Mouse (Mus musculus) forebrain, embryonic 15.5 days (tissue): ENCODE data around the gene Dhx34. TPM values are rescaled to one million over a fixed set of nuclear protein-coding genes. Genes with fewer than 3 reads are reported as not detected.
A peak's percentile ranks its signal among the peaks of the same experiment; 100 is the strongest.

Experiments used
- ATAC-seq: fragments of 200-750 bp; cut with Nextera tagmentation; replicated peaks from 2 replicates; pipeline ENCODE4 v1.8.0; 2017; ENCODE audit warnings: mild to moderate bottlenecking, moderate TSS enrichment, moderate library complexity
- H3K27ac ChIP-seq: fragments of 300-500 bp; sonication (generic); replicated peaks from 2 replicates; pipeline ENCODE4 v1.5.1; 2015; ENCODE audit warnings: mild to moderate bottlenecking, inconsistent platforms
- H3K27me3 ChIP-seq: fragments of 300-500 bp; sonication (generic); 2 replicates; pipeline ENCODE4 v1.6.1; 2015; ENCODE audit warnings: inconsistent platforms
- H3K36me3 ChIP-seq: fragments of 300-500 bp; sonication (generic); 2 replicates; pipeline ENCODE4 v1.6.1; 2015; ENCODE audit warnings: mild to moderate bottlenecking, inconsistent platforms
- H3K4me1 ChIP-seq: fragments of 300-500 bp; sonication (generic); 2 replicates; pipeline ENCODE4 v1.6.1; 2015; ENCODE audit warnings: inconsistent platforms
- H3K4me2 ChIP-seq: fragments of 300-500 bp; sonication (generic); replicated peaks from 2 replicates; pipeline ENCODE4 v1.6.1; 2015; ENCODE audit warnings: mild to moderate bottlenecking, inconsistent platforms
- H3K4me3 ChIP-seq: fragments of 300-500 bp; sonication (generic); 2 replicates; pipeline ENCODE4 v1.5.1; 2015; ENCODE audit warnings: mild to moderate bottlenecking, inconsistent platforms
- H3K9ac ChIP-seq: fragments of 300-500 bp; sonication (generic); replicated peaks from 2 replicates; pipeline ENCODE4 v1.6.1; 2015; ENCODE audit warnings: mild to moderate bottlenecking, inconsistent platforms
- H3K9me3 ChIP-seq: fragments of 300-500 bp; sonication (generic); 2 replicates; pipeline ENCODE4 v1.6.1; 2016; ENCODE audit warnings: inconsistent platforms
- WGBS: fragments of 180-500 bp; shearing (Covaris S2); methylation state at CpG from one replicate; pipeline ENCODE4 v1.1.7; 2015; ENCODE audit warnings: mixed read lengths; 5-methylcytosine and 5-hydroxymethylcytosine counted together
- polyA plus RNA-seq: library from polyadenylated mRNA; unstranded; fragments of >200 nt; fragmentation: Nextera tagmentation; extraction: Ambion mirVana; gene quantifications from 2 replicates; pipeline ENCODE4 v1.2.1, GENCODE M21; 2015

Dhx34 gene
- polyA plus RNA-seq, 1 experiment from 2014 or later: 15.3 TPM

DNA sequence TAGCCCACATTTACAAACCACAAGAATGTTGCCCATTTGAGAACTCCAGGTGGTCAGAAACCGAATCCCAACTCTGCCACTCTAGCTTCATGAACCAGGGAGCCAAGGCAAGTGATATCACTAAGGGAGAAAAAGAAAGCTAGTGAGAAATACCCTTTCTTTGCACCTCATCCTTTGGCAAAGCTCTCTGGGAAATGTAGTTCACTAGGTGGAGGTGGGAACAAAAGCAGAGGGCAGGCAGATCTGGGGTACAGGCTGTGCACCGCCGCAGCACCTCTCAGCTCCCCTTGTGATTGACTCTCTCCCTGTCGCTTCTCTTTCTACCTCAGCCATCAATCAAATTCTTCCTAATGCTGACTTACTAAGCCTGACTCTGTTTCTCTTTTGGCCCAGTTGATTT is 43.7 kb downstream of the Dhx34 start:
- H3K36me3 ChIP-seq: peaks cover 30% of the 10 kb centered on the region
- peaks cover 31% of the 10 kb centered on the region for H3K4me1 ChIP-seq
- no peak overlapping the region for H3K9ac ChIP-seq

DNA sequence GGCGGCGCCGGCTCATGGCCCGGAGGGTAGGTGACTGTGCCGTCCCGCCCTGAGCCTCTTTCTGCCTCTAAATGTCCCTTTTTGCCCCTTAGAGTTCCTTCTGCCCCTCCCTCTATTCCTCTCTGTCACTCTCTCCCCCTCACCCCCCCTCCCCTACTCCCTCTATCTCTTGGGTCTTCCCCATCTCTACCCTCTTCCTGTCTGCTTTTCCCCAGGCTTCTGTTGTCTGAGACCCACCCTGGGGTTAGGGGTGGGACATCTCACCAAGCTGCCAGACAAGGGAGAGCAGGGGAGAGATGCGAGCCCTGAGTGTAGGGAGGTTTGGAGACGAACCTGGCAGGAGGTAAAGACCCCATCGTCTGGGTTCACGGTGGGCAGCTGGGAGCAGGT is 46.3 kb downstream of the Dhx34 start:
- peak; percentile 59 for ATAC-seq
- H3K27ac ChIP-seq: peak overlapping the region; percentile 80
- WGBS: under 1% methylated on average over 10 of the region's 10 CpGs
- H3K4me3 ChIP-seq: peak overlapping the region; percentile 87
- H3K4me1 ChIP-seq: peaks cover 41% of the 10 kb centered on the region
- H3K36me3 ChIP-seq: peaks cover 22% of the 10 kb centered on the region
- H3K9me3 ChIP-seq: no peaks in the 10 kb centered on the region
- peak overlapping the region; percentile 90 for H3K9ac ChIP-seq
- no peaks in the 10 kb centered on the region for H3K27me3 ChIP-seq
- H3K4me2 ChIP-seq: peak overlapping the region; percentile 69

More for the DNA sequence above, 43.7 kb downstream of the Dhx34 start:
- no peak for ATAC-seq
- Histone ChIP-seq H3K4me3 (no peak overlapping the region), H3K9me3 (no peaks in the 10 kb centered on the region), H3K27me3 (no peaks in the 10 kb centered on the region), H3K27ac (no peak overlapping the region), H3K4me2 (no peak overlapping the region)
- WGBS: 80% methylated on average over 4 of the region's 4 CpGs

DNA sequence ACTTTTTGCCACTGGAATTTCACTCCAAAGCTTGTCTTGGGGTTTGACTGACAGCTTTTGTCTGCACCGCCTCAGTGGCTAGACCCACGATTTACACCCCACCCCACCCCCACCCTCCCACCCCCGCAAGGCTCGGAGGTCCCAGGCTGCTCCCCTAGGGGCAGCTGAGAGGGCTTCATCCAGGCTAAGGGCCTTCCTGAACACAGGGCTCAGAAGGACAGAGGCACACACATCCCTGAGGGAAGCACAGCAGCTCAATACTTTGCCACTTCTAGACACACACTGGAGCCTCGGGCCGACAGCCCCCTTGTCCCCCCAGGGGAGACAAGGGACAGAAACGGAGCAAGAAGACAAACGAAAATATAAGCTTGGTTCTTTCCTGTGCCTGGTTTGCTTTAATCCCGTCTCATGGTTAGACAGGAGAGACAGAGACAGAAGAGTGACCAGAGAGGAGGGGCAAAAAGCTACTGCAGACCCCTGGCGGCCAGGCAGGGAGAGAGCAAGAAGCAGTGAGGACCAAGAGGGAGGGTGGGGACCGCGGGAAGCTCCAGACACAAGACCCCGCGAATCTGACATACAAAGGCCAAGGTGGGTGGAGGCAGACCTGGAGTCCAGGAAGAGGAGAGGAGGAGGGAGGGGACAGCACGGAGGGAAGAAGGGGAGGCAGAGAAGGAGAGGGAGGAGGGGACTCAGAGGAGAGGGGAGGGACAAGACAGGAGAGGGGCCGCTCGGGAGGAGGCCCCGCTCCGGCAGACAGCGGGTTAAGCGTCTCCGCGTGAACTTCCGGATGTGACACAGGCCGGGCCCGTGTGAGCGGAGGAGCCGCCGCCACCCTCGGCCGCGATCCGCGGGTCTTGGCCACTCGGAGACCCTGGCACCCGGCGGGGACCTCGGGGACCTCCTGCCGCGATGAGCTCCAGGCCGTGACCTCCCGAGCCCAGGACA is 47.0 kb downstream of the Dhx34 start, which contains the start of gene Meis3:
Gene Meis3 (plus strand): TSS at position 494 of the 945 bp plus-strand sequence.
- Histone ChIP-seq H3K27me3 (no peaks in the 10 kb centered on the region), H3K27ac (peak within 1 kb of the TSS; percentile 80), H3K4me3 (peak within 1 kb of the TSS; percentile 87), H3K4me1 (peaks cover 41% of the 10 kb centered on the region), H3K9ac (peak within 1 kb of the TSS; percentile 90), H3K36me3 (peaks cover 18% of the 10 kb centered on the region), H3K4me2 (peak within 1 kb of the TSS; percentile 69), H3K9me3 (no peaks in the 10 kb centered on the region)
- WGBS: under 1% methylated on average over 36 of the region's 42 CpGs
- ATAC-seq: peak; percentile 94

DNA sequence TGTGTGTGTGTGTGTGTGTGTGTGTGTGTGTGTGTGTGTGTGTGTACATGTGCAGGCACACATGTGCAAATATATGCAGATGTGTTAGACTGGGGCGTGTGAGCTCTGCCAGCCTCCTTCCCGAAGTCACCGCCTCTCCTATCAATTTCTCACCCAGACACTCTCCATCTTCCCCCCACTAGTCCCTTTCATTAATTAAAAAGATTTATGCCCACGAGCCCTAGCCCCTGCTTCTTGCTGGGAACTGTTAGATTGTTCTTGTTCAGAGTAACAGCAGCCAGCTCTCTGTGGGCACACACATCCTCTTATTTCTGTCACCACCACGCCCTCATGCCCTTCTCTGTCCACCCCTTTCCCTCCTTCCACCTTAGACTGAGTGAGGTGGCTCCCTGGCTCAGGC is 48.7 kb downstream of the Dhx34 start:
- H3K4me1 ChIP-seq: peaks cover 41% of the 10 kb centered on the region
- no peak overlapping the region for H3K27ac ChIP-seq
- H3K4me2 ChIP-seq: no peak overlapping the region
- H3K9ac ChIP-seq: 0 out of 2 replicates have a peak overlapping the region, but pooled peaks have one; percentile 90
- H3K4me3 ChIP-seq: no peak overlapping the region
- no peaks in the 10 kb centered on the region for H3K9me3 ChIP-seq
- ATAC-seq: no peak
- no peaks in the 10 kb centered on the region for H3K27me3 ChIP-seq
- WGBS: 38% methylated on average over 5 of the region's 5 CpGs
- 0 out of 2 replicates have a peak, but pooled peaks cover 3% of the 10 kb centered on the region for H3K36me3 ChIP-seq

DNA sequence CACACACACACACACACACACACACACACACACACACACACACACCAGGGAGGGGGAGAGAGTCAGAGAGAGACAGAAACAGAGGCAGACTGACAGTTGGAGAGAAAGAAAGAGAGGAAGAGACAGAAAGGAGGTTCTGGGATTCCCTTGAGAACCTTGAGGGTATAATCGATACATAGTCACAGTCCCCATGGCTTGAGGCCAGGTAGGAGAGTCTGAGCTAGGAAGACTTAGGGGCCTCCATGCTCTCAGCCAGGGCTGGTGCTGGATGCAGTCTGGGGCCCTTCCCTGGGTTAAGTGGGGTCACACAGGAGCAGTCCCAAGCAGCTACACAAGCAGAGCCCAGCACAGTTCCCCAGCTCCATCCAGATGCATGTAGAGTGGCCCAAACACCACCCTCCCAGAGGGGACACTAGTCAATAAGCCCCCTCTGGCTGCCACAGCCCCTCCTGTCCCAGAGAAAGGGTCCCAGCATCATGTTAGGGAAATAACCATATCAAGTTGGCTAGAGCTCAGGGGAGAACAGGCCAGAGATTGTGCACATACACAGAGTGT is 49.2 kb downstream of the Dhx34 start:
- H3K4me2 ChIP-seq: no peak overlapping the region

DNA sequence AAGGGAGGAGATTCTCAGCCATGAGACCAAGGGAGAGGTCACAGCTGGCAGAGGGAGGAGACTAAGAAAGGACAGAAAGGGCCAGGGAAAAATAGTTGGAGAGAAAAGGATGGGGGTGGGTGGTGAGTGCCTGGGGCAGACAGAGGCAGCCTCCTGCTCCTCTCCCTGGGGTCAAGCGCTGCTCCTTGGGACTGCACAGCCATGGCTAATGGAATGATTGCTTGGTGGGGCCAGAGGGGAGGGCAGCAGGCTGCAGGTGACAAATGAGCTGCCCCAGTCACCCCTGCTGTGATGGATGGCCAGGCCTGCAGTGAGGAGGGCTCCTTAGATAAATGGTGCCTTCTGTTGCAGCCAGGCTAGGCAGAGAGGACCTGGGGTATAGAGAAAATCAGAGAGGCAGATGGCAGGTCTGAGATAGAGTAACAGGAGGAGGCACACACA is 49.7 kb downstream of the Dhx34 start:
- Histone ChIP-seq H3K4me2 (no peak overlapping the region), H3K27ac (no peak overlapping the region), H3K4me3 (no peak overlapping the region), H3K9ac (0 out of 2 replicates have a peak overlapping the region, but pooled peaks have one; percentile 24), H3K9me3 (no peaks in the 10 kb centered on the region), H3K27me3 (no peaks in the 10 kb centered on the region), H3K4me1 (peaks cover 39% of the 10 kb centered on the region), H3K36me3 (0 out of 2 replicates have a peak, but pooled peaks cover under 1% of the 10 kb centered on the region)
- no peak for ATAC-seq
- 17% methylated on average over 1 of the region's 1 CpGs for WGBS

More for the DNA sequence above, 49.2 kb downstream of the Dhx34 start:
- Histone ChIP-seq H3K36me3 (0 out of 2 replicates have a peak, but pooled peaks cover 3% of the 10 kb centered on the region), H3K27ac (no peak overlapping the region), H3K9ac (no peak overlapping the region), H3K4me1 (peaks cover 41% of the 10 kb centered on the region), H3K4me3 (no peak overlapping the region), H3K9me3 (no peaks in the 10 kb centered on the region), H3K27me3 (no peaks in the 10 kb centered on the region)
- 40% methylated on average over 1 of the region's 1 CpGs for WGBS
- no peak for ATAC-seq

DNA sequence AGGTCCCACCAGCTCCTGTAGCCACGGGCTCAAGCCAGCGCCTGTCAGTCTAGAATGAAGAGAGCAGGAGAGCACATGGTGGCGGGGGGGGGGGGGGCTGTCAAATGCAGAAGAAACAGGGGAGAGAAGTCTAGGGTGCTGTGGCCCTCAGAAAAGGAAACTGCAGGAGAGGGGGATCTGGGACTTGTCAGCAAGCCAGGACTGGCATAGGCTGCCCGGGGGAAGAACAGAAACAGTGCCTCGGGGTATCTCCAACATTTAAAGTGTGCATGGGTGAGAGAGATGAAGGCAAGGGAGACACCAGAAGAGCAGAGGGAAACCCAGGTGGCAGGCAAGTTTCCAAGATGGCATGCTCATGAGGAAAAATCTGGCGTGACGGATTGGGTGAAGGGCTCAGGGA is 59.8 kb downstream of the Dhx34 start:
- 64% methylated on average over 7 of the region's 7 CpGs for WGBS
- ATAC-seq: no peak

DNA sequence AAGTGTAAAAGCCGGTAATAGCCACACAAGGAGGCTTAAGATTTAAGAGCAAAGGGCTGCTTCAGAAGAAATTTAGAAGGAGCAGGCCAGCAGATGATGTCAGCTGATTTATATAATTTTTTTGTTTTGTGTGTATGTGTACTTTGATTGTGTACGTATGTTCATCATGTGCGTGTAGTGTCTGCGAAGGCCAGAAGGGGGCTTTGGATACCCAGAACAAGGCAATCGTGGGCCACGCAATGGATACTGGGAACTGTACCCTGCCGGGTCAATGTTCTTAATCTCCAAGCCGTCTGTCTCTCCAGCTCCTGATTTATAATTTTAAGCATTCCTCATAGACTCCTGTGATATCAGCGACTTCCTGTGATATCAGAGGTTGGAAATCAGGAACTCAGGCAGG is 60.5 kb downstream of the Dhx34 start:
- no peaks in the 10 kb centered on the region for H3K36me3 ChIP-seq
- 89% methylated on average over 9 of the region's 9 CpGs for WGBS
- no peaks in the 10 kb centered on the region for H3K9me3 ChIP-seq
- H3K27me3 ChIP-seq: peaks cover 18% of the 10 kb centered on the region; the same call in 1 of the 2 replicates
- H3K9ac ChIP-seq: no peak overlapping the region
- H3K4me2 ChIP-seq: no peak overlapping the region
- ATAC-seq: no peak
- no peak overlapping the region for H3K4me3 ChIP-seq
- no peak overlapping the region for H3K27ac ChIP-seq
- H3K4me1 ChIP-seq: no peaks in the 10 kb centered on the region

More for the DNA sequence above, 59.8 kb downstream of the Dhx34 start:
- no peaks in the 10 kb centered on the region for H3K4me1 ChIP-seq
- H3K27ac ChIP-seq: no peak overlapping the region
- no peak overlapping the region for H3K9ac ChIP-seq
- no peak overlapping the region for H3K4me3 ChIP-seq
- H3K9me3 ChIP-seq: no peaks in the 10 kb centered on the region
- no peaks in the 10 kb centered on the region for H3K36me3 ChIP-seq
- peaks cover 18% of the 10 kb centered on the region; the same call in 1 of the 2 replicates for H3K27me3 ChIP-seq
- no peak overlapping the region for H3K4me2 ChIP-seq

DNA sequence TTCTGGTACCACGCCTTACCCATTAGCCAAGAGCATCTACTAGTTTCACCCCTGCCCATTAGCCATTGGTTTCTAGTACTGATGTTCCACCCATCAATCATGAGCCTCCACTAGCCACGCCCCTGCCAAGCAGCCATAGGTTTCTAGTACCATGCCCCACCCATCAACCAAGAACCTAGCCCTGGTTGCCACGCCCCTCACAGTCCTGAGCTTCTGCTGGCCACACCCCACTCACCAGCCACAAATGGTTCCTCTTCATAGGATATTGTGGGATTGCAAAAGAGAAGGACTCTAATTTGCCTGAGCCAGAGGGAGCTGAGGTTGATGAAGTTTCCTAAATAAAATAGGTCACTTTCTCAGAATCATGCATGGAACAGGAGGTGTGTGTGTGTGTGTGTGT is 61.1 kb downstream of the Dhx34 start:
- H3K4me1 ChIP-seq: no peaks in the 10 kb centered on the region
- no peaks in the 10 kb centered on the region for H3K36me3 ChIP-seq
- no peak overlapping the region for H3K4me2 ChIP-seq
- no peak overlapping the region for H3K4me3 ChIP-seq
- H3K27ac ChIP-seq: no peak overlapping the region
- peaks cover 18% of the 10 kb centered on the region; the same call in 1 of the 2 replicates for H3K27me3 ChIP-seq
- WGBS: 70% methylated on average over 3 of the region's 3 CpGs
- H3K9me3 ChIP-seq: no peaks in the 10 kb centered on the region
- no peak overlapping the region for H3K9ac ChIP-seq
- ATAC-seq: no peak

DNA sequence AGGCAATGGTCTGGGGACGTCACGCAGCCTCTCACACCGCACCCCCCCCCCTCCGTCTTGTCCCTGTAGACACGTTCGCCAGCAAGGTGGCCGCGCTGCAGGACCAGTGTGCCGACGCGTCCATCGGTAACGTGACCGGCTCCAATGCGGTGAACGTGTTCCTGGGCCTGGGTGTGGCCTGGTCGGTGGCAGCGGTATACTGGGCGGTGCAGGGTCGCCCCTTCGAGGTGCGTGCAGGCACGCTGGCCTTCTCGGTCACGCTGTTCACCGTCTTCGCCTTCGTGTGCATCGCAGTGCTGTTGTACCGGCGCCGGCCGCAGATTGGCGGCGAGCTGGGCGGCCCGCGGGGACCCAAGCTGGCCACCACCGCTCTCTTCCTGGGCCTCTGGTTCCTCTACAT is 63.1 kb downstream of the Dhx34 start:
- Histone ChIP-seq H3K27me3 (peaks cover 18% of the 10 kb centered on the region; the same call in 1 of the 2 replicates), H3K4me3 (0 out of 2 replicates have a peak overlapping the region, but pooled peaks have one; percentile 2), H3K9me3 (no peaks in the 10 kb centered on the region), H3K36me3 (no peaks in the 10 kb centered on the region), H3K4me1 (peaks cover 9% of the 10 kb centered on the region), H3K4me2 (peak overlapping the region; percentile 7; the same call in 1 of the 2 replicates), H3K27ac (no peak overlapping the region), H3K9ac (no peak overlapping the region)
- WGBS: 11% methylated on average over 39 of the region's 39 CpGs
- no peak for ATAC-seq

DNA sequence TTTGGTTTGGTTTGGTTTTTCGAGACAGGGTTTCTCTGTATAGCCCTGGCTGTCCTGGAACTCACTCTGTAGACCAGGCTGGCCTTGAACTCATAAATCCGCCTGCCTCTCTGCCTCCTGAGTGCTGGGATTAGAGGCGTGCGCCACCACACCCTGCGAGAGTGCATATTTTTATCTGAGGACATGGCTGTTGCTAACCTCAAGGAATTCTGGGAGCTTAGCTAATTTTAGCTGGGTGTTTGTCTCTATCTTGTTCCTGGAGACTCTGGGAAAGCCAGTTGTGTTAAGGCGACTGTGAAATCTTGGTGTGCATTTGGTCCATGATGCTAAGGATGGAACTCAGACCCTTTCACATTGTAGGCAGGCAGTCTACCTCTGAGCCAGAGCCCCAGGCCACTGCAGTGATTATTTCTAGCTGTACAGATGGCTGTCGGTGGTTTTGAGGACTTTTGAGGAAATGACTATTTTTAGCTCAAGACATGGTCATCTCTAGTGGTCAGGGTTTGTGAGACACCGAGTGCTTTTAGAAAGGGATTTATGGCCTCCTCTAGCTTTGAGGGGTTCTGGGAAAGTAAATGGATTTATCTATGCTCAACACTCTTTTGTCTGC is 65.6 kb downstream of the Dhx34 start:
- H3K9me3 ChIP-seq: no peaks in the 10 kb centered on the region
- WGBS: 83% methylated on average over 8 of the region's 8 CpGs
- ATAC-seq: no peak
- no peak overlapping the region for H3K9ac ChIP-seq
- no peak overlapping the region for H3K4me2 ChIP-seq
- H3K27me3 ChIP-seq: peaks cover 18% of the 10 kb centered on the region; the same call in 1 of the 2 replicates
- H3K27ac ChIP-seq: no peak overlapping the region
- no peaks in the 10 kb centered on the region for H3K36me3 ChIP-seq
- peaks cover 12% of the 10 kb centered on the region for H3K4me1 ChIP-seq
- no peak overlapping the region for H3K4me3 ChIP-seq
